In the genomic region with DNA sequence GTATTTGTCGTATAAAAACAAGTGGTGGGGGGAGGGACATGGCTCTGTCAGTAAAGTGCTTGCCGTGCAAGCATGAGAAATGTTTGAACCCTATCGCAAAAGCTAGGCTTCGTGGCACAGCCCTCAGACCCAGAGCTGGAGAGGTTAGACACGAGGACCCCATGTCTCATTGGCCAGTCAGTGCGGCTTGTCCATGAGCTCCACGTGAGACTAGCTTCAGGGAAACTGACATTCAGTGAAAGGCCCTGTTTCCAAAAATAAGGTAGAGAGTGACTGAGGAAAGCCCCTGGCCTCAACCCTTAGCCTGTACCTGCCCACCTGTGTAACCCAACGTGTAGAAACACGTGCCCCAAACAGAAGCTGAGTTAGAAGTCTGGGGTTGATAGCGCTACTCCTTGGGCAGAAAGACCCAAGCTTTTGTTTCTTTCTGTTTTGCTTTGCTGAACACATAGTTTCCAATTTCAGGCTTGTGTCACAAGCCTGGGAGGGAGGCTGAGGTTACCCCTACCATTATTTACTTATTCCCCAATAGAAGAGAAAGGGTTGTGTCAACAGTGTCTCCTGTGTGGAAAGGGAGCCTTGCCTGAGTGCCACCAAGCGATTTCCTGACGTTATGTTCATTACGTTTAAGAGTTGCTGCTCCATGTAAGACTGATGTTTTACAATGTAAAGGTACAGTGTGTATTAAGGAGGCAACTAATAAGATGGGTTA, we compare ENCODE assay signal across 12 mouse cellular contexts. TPM values are rescaled to one million over a fixed set of nuclear protein-coding genes. Genes with fewer than 3 reads are reported as not detected.
A peak's percentile ranks its signal among the peaks of the same experiment; 100 is the strongest.
DNase-seq lines count a peak whose midpoint lies in the region; ATAC-seq and TF ChIP-seq lines count a peak whose summit lies in the region.
"Had no signal": no experiment of that assay in that cellular context is flagged by ENCODE, and none has a peak within 500 bp of the region (broad histone marks: within the 10 kb centered on the region; RNA-seq: fewer than 3 reads in every experiment).

No protein-coding gene starts in this region.

- no peak for TF ChIP-seq CTCF in kidney, adult 2 months (conservative IDR thresholded peaks at IDR 0.05; ENCODE audit: insufficient read depth, insufficient read length, low read depth, low read length)
- TF ChIP-seq CTCF in stomach, postnatal 0 days (IDR thresholded peaks at IDR 0.05; ENCODE audit: low read depth) = no peak

- no peak for TF ChIP-seq EP300 in stomach, postnatal 0 days (optimal IDR thresholded peaks at IDR 0.05)

- H3K27me3 ChIP-seq in kidney, embryonic 16.5 days (ENCODE audit: insufficient read depth, low read length) = no peaks in the 10 kb centered on the region
- H3K27me3 ChIP-seq in kidney, adult 2 months (replicated peaks; ENCODE audit: control insufficient read depth, insufficient read depth, low read length) = no peaks in the 10 kb centered on the region
- H3K27me3 ChIP-seq in liver, embryonic 11.5 days (replicated peaks; ENCODE audit: control insufficient read depth, insufficient read depth, low read length) = no peaks in the 10 kb centered on the region
- H3K27me3 ChIP-seq in stomach, postnatal 0 days (ENCODE audit: control insufficient read depth, insufficient read depth, low read length) = no peaks in the 10 kb centered on the region
- H3K27me3 ChIP-seq: hindbrain, embryonic 15.5 days had no signal

- no peak overlapping the region for H3K4me2 ChIP-seq in kidney, embryonic 16.5 days (replicated peaks; ENCODE audit: low read depth, low read length)
- H3K4me2 ChIP-seq in liver, embryonic 11.5 days = peak overlapping the region; percentile 38; the same call in 1 of the 2 replicates
- no peak overlapping the region for H3K4me2 ChIP-seq in stomach, postnatal 0 days (replicated peaks; ENCODE audit: low read depth)
- H3K4me2 ChIP-seq: hindbrain, embryonic 15.5 days had no signal

- no peak overlapping the region for H3K4me3 ChIP-seq in kidney, embryonic 16.5 days (ENCODE audit: low read length)
- no peak overlapping the region for H3K4me3 ChIP-seq in kidney, adult 2 months (ENCODE audit: insufficient read depth, low read depth, low read length)
- no peak overlapping the region for H3K4me3 ChIP-seq in liver, embryonic 11.5 days (ENCODE audit: low read depth, low read length)
- no peak overlapping the region for H3K4me3 ChIP-seq in stomach, postnatal 0 days (ENCODE audit: low read depth, low read length)
- H3K4me3 ChIP-seq: hindbrain, embryonic 15.5 days; layer of hippocampus, adult 2 months had no signal

- peaks cover 13% of the 10 kb centered on the region for H3K36me3 ChIP-seq in kidney, embryonic 16.5 days (ENCODE audit: insufficient read depth, low read length)
- H3K36me3 ChIP-seq in kidney, adult 2 months (ENCODE audit: control insufficient read depth, insufficient read depth, low read length) = no peaks in the 10 kb centered on the region; the same call in 1 of the 2 replicates
- H3K36me3 ChIP-seq in liver, embryonic 11.5 days (ENCODE audit: control insufficient read depth, insufficient read depth, low read length) = no peaks in the 10 kb centered on the region
- no peaks in the 10 kb centered on the region; the same call in 1 of the 2 replicates for H3K36me3 ChIP-seq in stomach, postnatal 0 days (ENCODE audit: control insufficient read depth, insufficient read depth, low read length)
- H3K36me3 ChIP-seq: G1E had no signal

- DNase-seq in kidney, adult 2 months = no peak
- DNase-seq in T-cell, adult 2 months (ENCODE audit: low spot score) = peak; percentile 44
- DNase-seq in liver, embryonic 11.5 days (ENCODE audit: low spot score) = no peak
- no peak for DNase-seq in stomach, postnatal 0 days (ENCODE audit: low spot score)
- DNase-seq: gastrocnemius, postnatal 10 days; spleen, adult 18-20 months had no signal

- H3K9me3 ChIP-seq in kidney, embryonic 16.5 days (ENCODE audit: low read length) = no peaks in the 10 kb centered on the region
- H3K9me3 ChIP-seq in liver, embryonic 11.5 days (ENCODE audit: control insufficient read depth, low read length) = no peaks in the 10 kb centered on the region
- no peaks in the 10 kb centered on the region for H3K9me3 ChIP-seq in stomach, postnatal 0 days (ENCODE audit: control insufficient read depth, low read length)
- H3K9me3 ChIP-seq: hindbrain, embryonic 15.5 days had no signal

- no peak overlapping the region for H3K9ac ChIP-seq in kidney, embryonic 16.5 days (replicated peaks; ENCODE audit: low read length)
- no peak overlapping the region for H3K9ac ChIP-seq in liver, embryonic 11.5 days (ENCODE audit: low read depth, low read length)
- H3K9ac ChIP-seq in stomach, postnatal 0 days (ENCODE audit: low read length) = no peak overlapping the region
- H3K9ac ChIP-seq: hindbrain, embryonic 15.5 days had no signal

- whole genome bisulfite sequencing in kidney, embryonic 16.5 days = 62% methylated on average over 13 of the region's 13 CpGs
- 65% methylated on average over 13 of the region's 13 CpGs for WGBS in kidney, adult 2 months
- WGBS in liver, embryonic 11.5 days = 71% methylated on average over 13 of the region's 13 CpGs
- 71% methylated on average over 13 of the region's 13 CpGs for WGBS in stomach, postnatal 0 days

- ATAC-seq in kidney, embryonic 16.5 days (ENCODE audit: low FRiP score, low TSS enrichment) = peak; percentile 39; the same call in 1 of the 2 replicates
- ATAC-seq in liver, embryonic 11.5 days (replicated peaks; ENCODE audit: low FRiP score) = peak; percentile 49
- ATAC-seq in stomach, postnatal 0 days (ENCODE audit: low FRiP score, low TSS enrichment) = no peak
- no peak for ATAC-seq in erythroid progenitor cell, adult 5-6 weeks (replicated peaks; ENCODE audit: low FRiP score, poor library complexity, severe bottlenecking)
- no peak for ATAC-seq in frontal cortex, adult (ENCODE audit: low TSS enrichment)

- H3K4me1 ChIP-seq in kidney, embryonic 16.5 days (ENCODE audit: insufficient read depth, low read length) = no peaks in the 10 kb centered on the region
- H3K4me1 ChIP-seq in kidney, adult 2 months (ENCODE audit: control insufficient read depth, insufficient read depth, low read length) = no peaks in the 10 kb centered on the region
- H3K4me1 ChIP-seq in liver, embryonic 11.5 days (replicated peaks; ENCODE audit: control insufficient read depth, insufficient read depth, low read length) = peaks cover 15% of the 10 kb centered on the region
- H3K4me1 ChIP-seq in stomach, postnatal 0 days (replicated peaks; ENCODE audit: control insufficient read depth, insufficient read depth) = no peaks in the 10 kb centered on the region
- H3K4me1 ChIP-seq: hindbrain, embryonic 15.5 days had no signal

- no peak overlapping the region for H3K27ac ChIP-seq in kidney, embryonic 16.5 days (ENCODE audit: low read length)
- no peak overlapping the region for H3K27ac ChIP-seq in kidney, adult 2 months (ENCODE audit: insufficient read depth, low read depth, low read length)
- H3K27ac ChIP-seq in liver, embryonic 11.5 days (ENCODE audit: low read depth, low read length) = 0 out of 2 replicates have a peak overlapping the region, but pooled peaks have one; percentile 25
- H3K27ac ChIP-seq in stomach, postnatal 0 days (replicated peaks) = peak overlapping the region; percentile 49
- H3K27ac ChIP-seq: hindbrain, embryonic 15.5 days; layer of hippocampus, adult 2 months had no signal

- no peak for TF ChIP-seq POLR2A in kidney, adult 2 months (IDR thresholded peaks at IDR 0.05; ENCODE audit: low read depth, low read length)

RNA-seq across cellular contexts. Expression of gene D16Ertd472e, which starts 12.2 kb away (rescaled TPM):
- 11.9 and 14.2 TPM in 2 replicates for polyA plus RNA-seq in kidney, embryonic 16.5 days (2015; fragmentation: Nextera tagmentation; extraction: Ambion mirVana)
- polyA plus RNA-seq in kidney, adult 2 months (2012; rRNA removed) = 1.1 and 1.9 TPM in 2 replicates
- polyA plus RNA-seq in liver, embryonic 11.5 days (2014; fragmentation: Nextera tagmentation; extraction: Ambion mirVana) = 12.8 and 14.5 TPM in 2 replicates
- polyA plus RNA-seq in stomach, postnatal 0 days (2015; fragmentation: Nextera tagmentation; extraction: Ambion mirVana) = 8.7 and 9.7 TPM in 2 replicates
- total RNA-seq in erythroid progenitor cell, adult 5-6 weeks (2015; ENCODE audit: low replicate concordance) = 6.8 and 13.4 TPM in 2 replicates
- 1.3 and 3.2 TPM in 2 replicates for total RNA-seq in erythroid progenitor cell, adult 5-6 weeks (2017; ENCODE audit: low replicate concordance)
- total RNA-seq: G1E had no signal
- polyA plus RNA-seq: G1E had no signal

Comparison
In these comparisons a context has a peak if more than half of its experiments do, and no peak if none do; other contexts are left out.
1. ATAC-seq: peak in kidney, embryonic 16.5 days (single experiment) and liver, embryonic 11.5 days (single experiment); none in stomach, postnatal 0 days (single experiment), erythroid progenitor cell, adult 5-6 weeks (single experiment) and frontal cortex, adult (single experiment).
2. H3K27ac ChIP-seq: peak in liver, embryonic 11.5 days (single experiment) and stomach, postnatal 0 days (single experiment); none in kidney, embryonic 16.5 days (single experiment) and kidney, adult 2 months (single experiment).